ENCODE assay signal across 28 mouse cellular contexts in genomic region chr10:23783493-23783884, GRCm38 (mm10). TPM values are rescaled to one million over a fixed set of nuclear protein-coding genes. Genes with fewer than 3 reads are reported as not detected.
DNase-seq lines count a peak whose midpoint lies in the region; ATAC-seq and TF ChIP-seq lines count a peak whose summit lies in the region.
"Had no signal": no experiment of that assay in that cellular context is flagged by ENCODE, and none has a peak within 500 bp of the region (broad histone marks: within the 10 kb centered on the region; RNA-seq: fewer than 3 reads in every experiment).

No protein-coding gene starts in this region.

- no peak for TF ChIP-seq CTCF in ES-Bruce4 (IDR thresholded peaks at IDR 0.05; ENCODE audit: low read depth, low read length)

- no peak for TF ChIP-seq EP300 in ES-Bruce4 (IDR thresholded peaks at IDR 0.05; ENCODE audit: insufficient read depth, low read depth, low read length)

- WGBS in limb, embryonic 13.5 days = 29% methylated on average over 2 of the region's 2 CpGs
- 15% methylated on average over 2 of the region's 2 CpGs for WGBS in limb, embryonic 10.5 days
- WGBS in liver, embryonic 16.5 days (ENCODE audit: insufficient replicate concordance) = 15% methylated on average over 2 of the region's 2 CpGs

- H3K9me3 ChIP-seq in limb, embryonic 13.5 days = no peaks in the 10 kb centered on the region
- H3K9me3 ChIP-seq in limb, embryonic 10.5 days (replicated peaks) = no peaks in the 10 kb centered on the region
- H3K9me3 ChIP-seq in ES-Bruce4 (replicated peaks; ENCODE audit: control insufficient read depth, insufficient read depth, low read length, poor library complexity, severe bottlenecking) = no peaks in the 10 kb centered on the region
- no peaks in the 10 kb centered on the region for H3K9me3 ChIP-seq in liver, embryonic 16.5 days (replicated peaks; ENCODE audit: control insufficient read depth, low read length)
- H3K9me3 ChIP-seq: embryonic facial prominence, embryonic 13.5 days; forebrain, embryonic 12.5 days; G1E; kidney, embryonic 15.5 days; limb, embryonic 12.5 days had no signal

- TF ChIP-seq POLR2A in ES-Bruce4 (IDR thresholded peaks at IDR 0.05; ENCODE audit: insufficient read depth, low read length) = no peak

- H3K4me1 ChIP-seq in limb, embryonic 13.5 days = peaks cover 42% of the 10 kb centered on the region
- peaks cover 13% of the 10 kb centered on the region for H3K4me1 ChIP-seq in limb, embryonic 10.5 days
- no peaks in the 10 kb centered on the region for H3K4me1 ChIP-seq in ES-Bruce4 (ENCODE audit: control insufficient read depth, insufficient read depth, low read length)
- peaks cover 32% of the 10 kb centered on the region for H3K4me1 ChIP-seq in liver, embryonic 16.5 days (ENCODE audit: control insufficient read depth, low read depth, low read length)

- H3K9ac ChIP-seq in limb, embryonic 13.5 days = 0 out of 2 replicates have a peak overlapping the region, but pooled peaks have one; percentile 10
- 0 out of 2 replicates have a peak overlapping the region, but pooled peaks have one; percentile 6 for H3K9ac ChIP-seq in ES-Bruce4 (ENCODE audit: low read depth, poor library complexity, severe bottlenecking)
- H3K9ac ChIP-seq in liver, embryonic 16.5 days (ENCODE audit: low read depth, low read length) = no peak overlapping the region
- H3K9ac ChIP-seq: embryonic facial prominence, embryonic 13.5 days; forebrain, embryonic 12.5 days; forebrain, postnatal 0 days; kidney, embryonic 15.5 days had no signal

- peaks cover 49% of the 10 kb centered on the region for H3K36me3 ChIP-seq in limb, embryonic 13.5 days
- peaks cover 51% of the 10 kb centered on the region for H3K36me3 ChIP-seq in limb, embryonic 10.5 days
- H3K36me3 ChIP-seq in ES-Bruce4 (ENCODE audit: control insufficient read depth, insufficient read depth, low read length, poor library complexity, severe bottlenecking) = peaks cover 44% of the 10 kb centered on the region
- peaks cover 17% of the 10 kb centered on the region for H3K36me3 ChIP-seq in liver, embryonic 16.5 days (ENCODE audit: control insufficient read depth, insufficient read depth)

- H3K27ac ChIP-seq in limb, embryonic 13.5 days = no peak overlapping the region
- H3K27ac ChIP-seq in limb, embryonic 10.5 days = no peak overlapping the region
- H3K27ac ChIP-seq in ES-Bruce4 (ENCODE audit: insufficient read depth, low read length) = peak overlapping the region; percentile 81
- H3K27ac ChIP-seq in liver, embryonic 16.5 days (ENCODE audit: low read length) = 0 out of 2 replicates have a peak overlapping the region, but pooled peaks have one; percentile 26
- H3K27ac ChIP-seq: forebrain, embryonic 12.5 days; hindbrain, postnatal 0 days had no signal

- H3K4me2 ChIP-seq in limb, embryonic 13.5 days (replicated peaks) = no peak overlapping the region
- no peak overlapping the region for H3K4me2 ChIP-seq in liver, embryonic 16.5 days (ENCODE audit: low read depth, low read length)
- H3K4me2 ChIP-seq: forebrain, embryonic 12.5 days; kidney, embryonic 15.5 days; limb, embryonic 12.5 days had no signal

- DNase-seq in limb, embryonic 10.5 days (ENCODE audit: low spot score) = no peak
- peak; percentile 18 for DNase-seq in c-Kit-positive CD71-positive TER-119-positive erythroid progenitor cells, embryonic 14.5 days (ENCODE audit: low spot score)
- DNase-seq in kidney, adult 9 months = no peak
- DNase-seq: adrenal gland, adult 2 months; cerebellum, adult 8-10 months; cerebellum, postnatal 25 days; forebrain, postnatal 0 days; gastrocnemius, postnatal 10 days; heart, postnatal 14 days; kidney, postnatal 25 days; lung, adult 2 months; lung, postnatal 14 days; midbrain, embryonic 14.5 days; retina, postnatal 1 day; right cerebral cortex, postnatal 14 days had no signal

- H3K27me3 ChIP-seq in limb, embryonic 13.5 days = no peaks in the 10 kb centered on the region
- H3K27me3 ChIP-seq in limb, embryonic 10.5 days (ENCODE audit: low read depth, poor library complexity, severe bottlenecking) = no peaks in the 10 kb centered on the region
- H3K27me3 ChIP-seq in ES-Bruce4 (ENCODE audit: control insufficient read depth, insufficient read depth, low read length, poor library complexity, severe bottlenecking) = no peaks in the 10 kb centered on the region
- no peaks in the 10 kb centered on the region for H3K27me3 ChIP-seq in liver, embryonic 16.5 days (ENCODE audit: control insufficient read depth, insufficient read depth, low read depth, low read length)
- H3K27me3 ChIP-seq: embryonic facial prominence, embryonic 13.5 days; forebrain, embryonic 12.5 days; kidney, embryonic 15.5 days; limb, embryonic 12.5 days had no signal

- no peak for ATAC-seq in limb, embryonic 13.5 days (ENCODE audit: low FRiP score, low read depth)
- no peak for ATAC-seq in liver, embryonic 16.5 days (ENCODE audit: low read depth)
- no peak for ATAC-seq in erythroblast, adult 5-6 weeks (replicated peaks; ENCODE audit: low FRiP score, poor library complexity, severe bottlenecking)
- ATAC-seq: CD4-positive, CD25-positive, alpha-beta regulatory T cell, adult 4 months; forebrain, postnatal 0 days; hindbrain, postnatal 0 days; intestine, postnatal 0 days had no signal

- H3K4me3 ChIP-seq in limb, embryonic 13.5 days = no peak overlapping the region
- no peak overlapping the region for H3K4me3 ChIP-seq in limb, embryonic 10.5 days
- H3K4me3 ChIP-seq in ES-Bruce4 (ENCODE audit: low read depth, low read length) = no peak overlapping the region
- H3K4me3 ChIP-seq in liver, embryonic 16.5 days (ENCODE audit: low read depth, low read length) = no peak overlapping the region
- H3K4me3 ChIP-seq: embryonic facial prominence, embryonic 13.5 days; forebrain, embryonic 12.5 days; kidney, embryonic 15.5 days; limb, embryonic 12.5 days had no signal

RNA-seq across cellular contexts. Expression of gene Rps12, which starts 3.6 kb away (rescaled TPM):
- polyA plus RNA-seq in limb, embryonic 13.5 days (2015; fragmentation: Nextera tagmentation; extraction: Ambion mirVana) = 174 and 179 TPM in 2 replicates
- polyA plus RNA-seq in limb, embryonic 10.5 days (2016; fragmentation: Nextera tagmentation; extraction: Ambion mirVana) = 146 and 189 TPM in 2 replicates
- 316 and 459 TPM in 2 replicates for polyA plus RNA-seq in ES-Bruce4 (2011; ENCODE audit: insufficient read depth, insufficient read length, low read depth, missing spikeins)
- 102 and 122 TPM in 2 replicates for polyA plus RNA-seq in liver, embryonic 16.5 days (2015; fragmentation: Nextera tagmentation; extraction: Ambion mirVana)
- total RNA-seq in erythroblast, adult 5-6 weeks (2015; ENCODE audit: low replicate concordance) = 1,063 and 1,343 TPM in 2 replicates
- 294 and 583 TPM in 2 replicates for total RNA-seq in erythroblast, adult 5-6 weeks (2017; ENCODE audit: low replicate concordance)

RNA-seq across cellular contexts. Expression of gene Slc18b1, which starts 13.3 kb away (rescaled TPM):
- 16.6 and 18.1 TPM in 2 replicates for polyA plus RNA-seq in limb, embryonic 13.5 days (2015; fragmentation: Nextera tagmentation; extraction: Ambion mirVana)
- 10.3 and 13.8 TPM in 2 replicates for polyA plus RNA-seq in limb, embryonic 10.5 days (2016; fragmentation: Nextera tagmentation; extraction: Ambion mirVana)
- polyA plus RNA-seq in ES-Bruce4 (2011; ENCODE audit: insufficient read depth, insufficient read length, low read depth, missing spikeins) = 2.9 and 3.4 TPM in 2 replicates
- polyA plus RNA-seq in liver, embryonic 16.5 days (2015; fragmentation: Nextera tagmentation; extraction: Ambion mirVana) = 1.7 and 1.9 TPM in 2 replicates
- total RNA-seq in erythroblast, adult 5-6 weeks (2015; ENCODE audit: low replicate concordance) = not detected in 2 replicates
- not detected in 2 replicates for total RNA-seq in erythroblast, adult 5-6 weeks (2017; ENCODE audit: low replicate concordance)
- total RNA-seq: G1E; monocyte, adult 5-6 weeks had no signal
- polyA plus RNA-seq: CD4-positive, CD25-positive, alpha-beta regulatory T cell, adult 4 months; G1E had no signal

Comparison
In these comparisons a context has a peak if more than half of its experiments do, and no peak if none do; other contexts are left out.
1. H3K27ac ChIP-seq: peak in ES-Bruce4 (single experiment) and liver, embryonic 16.5 days (single experiment); none in limb, embryonic 13.5 days (single experiment) and limb, embryonic 10.5 days (single experiment).